Mouse (Mus musculus) neural tube, embryonic 13.5 days (tissue): ENCODE results near the gene Nostrin. TPM values are rescaled to one million over a fixed set of nuclear protein-coding genes. Genes with fewer than 3 reads are reported as not detected.

Source experiments
- ATAC-seq: fragments of 200-750 bp; cut with Nextera tagmentation; 2 replicates; pipeline ENCODE4 v1.8.0; 2017; ENCODE audit warnings: low read depth, mild to moderate bottlenecking, moderate TSS enrichment, moderate library complexity
- H3K27ac ChIP-seq: fragments of 300-500 bp; sonication (generic); replicated peaks from 2 replicates; pipeline ENCODE4 v1.5.1; 2015; ENCODE audit warnings: moderate library complexity, mild to moderate bottlenecking, inconsistent platforms
- H3K27me3 ChIP-seq: fragments of 300-500 bp; sonication (generic); 2 replicates; pipeline ENCODE4 v1.6.1; 2015; ENCODE audit warnings: mild to moderate bottlenecking, inconsistent platforms
- H3K36me3 ChIP-seq: fragments of 300-500 bp; sonication (generic); 2 replicates; pipeline ENCODE4 v1.6.1; 2015; ENCODE audit warnings: mild to moderate bottlenecking, inconsistent platforms
- H3K4me1 ChIP-seq: fragments of 300-500 bp; sonication (generic); replicated peaks from 2 replicates; pipeline ENCODE4 v1.6.1; 2015; ENCODE audit warnings: inconsistent platforms
- H3K4me2 ChIP-seq: fragments of 300-500 bp; sonication (generic); 2 replicates; pipeline ENCODE4 v1.6.1; 2015; ENCODE audit warnings: inconsistent platforms, mild to moderate bottlenecking, moderate library complexity
- H3K4me3 ChIP-seq: fragments of 300-500 bp; sonication (generic); 2 replicates; pipeline ENCODE4 v1.5.1; 2015; ENCODE audit warnings: mild to moderate bottlenecking, inconsistent platforms
- H3K9ac ChIP-seq: fragments of 300-500 bp; sonication (generic); 2 replicates; pipeline ENCODE4 v1.6.1; 2015; ENCODE audit warnings: moderate library complexity, mild to moderate bottlenecking, inconsistent platforms
- H3K9me3 ChIP-seq: fragments of 300-500 bp; sonication (generic); 2 replicates; pipeline ENCODE4 v1.6.1; 2016; ENCODE audit warnings: inconsistent platforms
- WGBS: fragments of 180-500 bp; shearing (Covaris S2); methylation state at CpG from one replicate; pipeline ENCODE4 v1.1.7; 2015; 5-methylcytosine and 5-hydroxymethylcytosine counted together
- polyA plus RNA-seq: library from polyadenylated mRNA; unstranded; fragments of >200 nt; fragmentation: Nextera tagmentation; extraction: Ambion mirVana; gene quantifications from 2 replicates; pipeline ENCODE4 v1.2.1, GENCODE M21; 2015

Gene Nostrin
- polyA plus RNA-seq, 1 experiment from 2014 or later: 0.89 TPM

GRCm38 (mm10) chr2:69109710-69110109, 25.9 kb upstream of the Nostrin start:
- Histone ChIP-seq H3K27me3 (no peaks in the 10 kb centered on the region), H3K4me3 (no peak overlapping the region), H3K36me3 (peaks cover 17% of the 10 kb centered on the region), H3K27ac (no peak overlapping the region), H3K9ac (no peak overlapping the region), H3K4me2 (no peak overlapping the region), H3K4me1 (no peaks in the 10 kb centered on the region; the same call in 1 of the 2 replicates), H3K9me3 (no peaks in the 10 kb centered on the region)
- 53% methylated on average over 7 of the region's 7 CpGs for WGBS
- ATAC-seq: no peak

GRCm38 (mm10) chr2:69112609-69113008, 23.0 kb upstream of the Nostrin start:
- ATAC-seq: no peak
- H3K27me3 ChIP-seq: no peaks in the 10 kb centered on the region
- H3K36me3 ChIP-seq: peaks cover 25% of the 10 kb centered on the region
- 83% methylated on average over 5 of the region's 5 CpGs for WGBS
- no peak overlapping the region for H3K9ac ChIP-seq
- H3K27ac ChIP-seq: no peak overlapping the region
- H3K4me2 ChIP-seq: no peak overlapping the region
- no peaks in the 10 kb centered on the region for H3K4me1 ChIP-seq
- H3K4me3 ChIP-seq: no peak overlapping the region
- no peaks in the 10 kb centered on the region for H3K9me3 ChIP-seq

- no peaks in the 10 kb centered on the region for H3K9me3 ChIP-seq
- no peak overlapping the region for H3K4me2 ChIP-seq
- 52% methylated on average over 10 of the region's 10 CpGs for WGBS
- peaks cover 18% of the 10 kb centered on the region for H3K36me3 ChIP-seq
- H3K4me1 ChIP-seq: no peaks in the 10 kb centered on the region
- 0 out of 2 replicates have a peak overlapping the region, but pooled peaks have one; percentile 23 for H3K27ac ChIP-seq
- no peak overlapping the region for H3K4me3 ChIP-seq
- H3K27me3 ChIP-seq: no peaks in the 10 kb centered on the region
- ATAC-seq: no peak
- H3K9ac ChIP-seq: no peak overlapping the region
Measured at GRCm38 (mm10) chr2:69113829-69114547, 21.6 kb upstream of the Nostrin start.

GRCm38 (mm10) chr2:69115921-69116320, 19.7 kb upstream of the Nostrin start:
- H3K4me2 ChIP-seq: no peak overlapping the region
- H3K27ac ChIP-seq: no peak overlapping the region
- H3K9ac ChIP-seq: no peak overlapping the region
- no peak overlapping the region for H3K4me3 ChIP-seq
- peaks cover 15% of the 10 kb centered on the region for H3K36me3 ChIP-seq
- WGBS: 81% methylated on average over 3 of the region's 3 CpGs
- no peaks in the 10 kb centered on the region for H3K9me3 ChIP-seq
- H3K4me1 ChIP-seq: peaks cover 8% of the 10 kb centered on the region
- H3K27me3 ChIP-seq: no peaks in the 10 kb centered on the region
- ATAC-seq: no peak

GRCm38 (mm10) chr2:69116767-69117166, 18.8 kb upstream of the Nostrin start:
- 0 out of 2 replicates have a peak, but pooled peaks cover under 1% of the 10 kb centered on the region for H3K27me3 ChIP-seq
- H3K9ac ChIP-seq: no peak overlapping the region
- ATAC-seq: no peak
- 68% methylated on average over 4 of the region's 4 CpGs for WGBS
- H3K4me1 ChIP-seq: peaks cover 8% of the 10 kb centered on the region
- no peak overlapping the region for H3K27ac ChIP-seq
- H3K9me3 ChIP-seq: no peaks in the 10 kb centered on the region
- H3K4me2 ChIP-seq: no peak overlapping the region
- H3K36me3 ChIP-seq: 0 out of 2 replicates have a peak, but pooled peaks cover 8% of the 10 kb centered on the region
- H3K4me3 ChIP-seq: no peak overlapping the region

GRCm38 (mm10) chr2:69118994-69119393, 16.6 kb upstream of the Nostrin start:
- Histone ChIP-seq H3K4me3 (no peak overlapping the region), H3K4me1 (peaks cover 8% of the 10 kb centered on the region), H3K27me3 (peaks cover 18% of the 10 kb centered on the region), H3K36me3 (0 out of 2 replicates have a peak, but pooled peaks cover 8% of the 10 kb centered on the region), H3K9ac (no peak overlapping the region), H3K27ac (no peak overlapping the region), H3K9me3 (no peaks in the 10 kb centered on the region), H3K4me2 (no peak overlapping the region)
- 93% methylated on average over 1 of the region's 1 CpGs for WGBS
- no peak for ATAC-seq

- H3K4me2 ChIP-seq: no peak overlapping the region
- H3K4me3 ChIP-seq: no peak overlapping the region
- 13% methylated on average over 2 of the region's 2 CpGs for WGBS
- peaks cover 25% of the 10 kb centered on the region for H3K27me3 ChIP-seq
- H3K4me1 ChIP-seq: peaks cover 8% of the 10 kb centered on the region
- no peaks in the 10 kb centered on the region for H3K9me3 ChIP-seq
- H3K9ac ChIP-seq: no peak overlapping the region
- 0 out of 2 replicates have a peak overlapping the region, but pooled peaks have one; percentile 2 for H3K27ac ChIP-seq
- 0 out of 2 replicates have a peak, but pooled peaks have one; percentile 48 for ATAC-seq
- 0 out of 2 replicates have a peak, but pooled peaks cover 8% of the 10 kb centered on the region for H3K36me3 ChIP-seq
Measured at GRCm38 (mm10) chr2:69119718-69120117, 15.9 kb upstream of the Nostrin start.

GRCm38 (mm10) chr2:69121681-69122080, 13.9 kb upstream of the Nostrin start:
- ATAC-seq: no peak
- Histone ChIP-seq H3K27ac (no peak overlapping the region), H3K27me3 (peaks cover 26% of the 10 kb centered on the region), H3K9ac (no peak overlapping the region), H3K4me1 (peaks cover 8% of the 10 kb centered on the region), H3K9me3 (no peaks in the 10 kb centered on the region), H3K4me2 (no peak overlapping the region), H3K4me3 (no peak overlapping the region), H3K36me3 (no peaks in the 10 kb centered on the region)
- WGBS: 84% methylated on average over 4 of the region's 4 CpGs

- no peak overlapping the region for H3K4me2 ChIP-seq
Measured at GRCm38 (mm10) chr2:69125425-69125824, 10.2 kb upstream of the Nostrin start.

GRCm38 (mm10) chr2:69128321-69128720, 7.3 kb upstream of the Nostrin start:
- Histone ChIP-seq H3K4me3 (no peak overlapping the region), H3K27ac (no peak overlapping the region), H3K9me3 (no peaks in the 10 kb centered on the region), H3K4me1 (peaks cover 15% of the 10 kb centered on the region), H3K27me3 (peaks cover 16% of the 10 kb centered on the region), H3K9ac (no peak overlapping the region), H3K36me3 (no peaks in the 10 kb centered on the region), H3K4me2 (no peak overlapping the region)
- ATAC-seq: no peak
- 65% methylated on average over 7 of the region's 7 CpGs for WGBS

More at GRCm38 (mm10) chr2:69125425-69125824, 10.2 kb upstream of the Nostrin start:
- 43% methylated on average over 3 of the region's 3 CpGs for WGBS
- Histone ChIP-seq H3K9me3 (no peaks in the 10 kb centered on the region), H3K27ac (no peak overlapping the region), H3K27me3 (peaks cover 30% of the 10 kb centered on the region), H3K36me3 (no peaks in the 10 kb centered on the region), H3K4me3 (no peak overlapping the region), H3K4me1 (peaks cover 15% of the 10 kb centered on the region), H3K9ac (no peak overlapping the region)
- no peak for ATAC-seq

- Histone ChIP-seq H3K9ac (no peak overlapping the region), H3K27ac (peak overlapping the region; percentile 33; the same call in 1 of the 2 replicates), H3K4me1 (peaks cover 15% of the 10 kb centered on the region), H3K36me3 (no peaks in the 10 kb centered on the region), H3K27me3 (peaks cover 12% of the 10 kb centered on the region), H3K4me3 (no peak overlapping the region), H3K9me3 (no peaks in the 10 kb centered on the region), H3K4me2 (0 out of 2 replicates have a peak overlapping the region, but pooled peaks have one; percentile 22)
- peak; percentile 82 for ATAC-seq
- WGBS: 44% methylated on average over 10 of the region's 10 CpGs
Measured at GRCm38 (mm10) chr2:69128921-69129395, 6.6 kb upstream of the Nostrin start.

- H3K9me3 ChIP-seq: no peaks in the 10 kb centered on the region
- WGBS: 62% methylated on average over 7 of the region's 7 CpGs
- no peak overlapping the region for H3K4me3 ChIP-seq
- no peaks in the 10 kb centered on the region for H3K36me3 ChIP-seq
- no peak overlapping the region for H3K9ac ChIP-seq
- no peak for ATAC-seq
- peaks cover 15% of the 10 kb centered on the region for H3K4me1 ChIP-seq
- peaks cover 6% of the 10 kb centered on the region; the same call in 1 of the 2 replicates for H3K27me3 ChIP-seq
- H3K4me2 ChIP-seq: 0 out of 2 replicates have a peak overlapping the region, but pooled peaks have one; percentile 22
- 0 out of 2 replicates have a peak overlapping the region, but pooled peaks have one; percentile 33 for H3K27ac ChIP-seq
Measured at GRCm38 (mm10) chr2:69129425-69130210, 6.0 kb upstream of the Nostrin start.
